Mouse (Mus musculus) neural tube, embryonic 14.5 days (tissue): Measurements from ENCODE around the gene Zdhhc12. TPM values are rescaled to one million over a fixed set of nuclear protein-coding genes. Genes with fewer than 3 reads are reported as not detected.
A peak's percentile ranks its signal among the peaks of the same experiment; 100 is the strongest.
"Not testable (repeated sequence)": the region's sequence is repeated elsewhere in the genome, so short reads cannot be mapped to it uniquely, and the experiment has no call there.

ENCODE experiments used
- ATAC-seq: fragments of 200-750 bp; cut with Nextera tagmentation; 2 replicates; pipeline ENCODE4 v1.8.0; 2017; ENCODE audit warnings: low read depth, mild to moderate bottlenecking, moderate TSS enrichment, moderate library complexity
- H3K27ac ChIP-seq: fragments of 300-500 bp; sonication (generic); 2 replicates; pipeline ENCODE4 v1.5.1; 2014; ENCODE audit warnings: low read depth, mild to moderate bottlenecking, control low read depth, low read length, moderate library complexity, mixed read lengths
- H3K27me3 ChIP-seq: fragments of 300-500 bp; sonication (generic); 2 replicates; pipeline ENCODE4 v1.6.1; 2014; ENCODE audit warnings: low read length; ENCODE audit not compliant: control insufficient read depth, insufficient read depth
- H3K36me3 ChIP-seq: fragments of 300-500 bp; sonication (generic); 2 replicates; pipeline ENCODE4 v1.6.1; 2014; ENCODE audit warnings: low read length, mixed read lengths; ENCODE audit not compliant: control insufficient read depth, insufficient read depth
- H3K4me1 ChIP-seq: fragments of 300-500 bp; sonication (generic); 2 replicates; pipeline ENCODE4 v1.6.1; 2014; ENCODE audit warnings: low read length; ENCODE audit not compliant: control insufficient read depth, insufficient read depth
- H3K4me2 ChIP-seq: fragments of 300-500 bp; sonication (generic); 2 replicates; pipeline ENCODE4 v1.6.1; 2014; ENCODE audit warnings: mild to moderate bottlenecking, low read depth, low read length, control low read depth
- H3K4me3 ChIP-seq: fragments of 300-500 bp; sonication (generic); 2 replicates; pipeline ENCODE4 v1.5.1; 2014; ENCODE audit warnings: low read depth, low read length, control low read depth, mixed read lengths
- H3K9ac ChIP-seq: fragments of 300-500 bp; sonication (generic); replicated peaks from 2 replicates; pipeline ENCODE4 v1.6.1; 2014; ENCODE audit warnings: low read depth, mild to moderate bottlenecking, control low read depth, low read length, mixed read lengths
- H3K9me3 ChIP-seq: fragments of 300-500 bp; sonication (generic); 2 replicates; pipeline ENCODE4 v1.6.1; 2016; ENCODE audit warnings: low read length; ENCODE audit not compliant: control insufficient read depth
- WGBS: fragments of 180-500 bp; shearing (Covaris S2); extraction: QIAGEN DNeasy Blood & Tissue Kit; methylation state at CpG from one replicate; pipeline ENCODE4 v1.1.7; 2014; 5-methylcytosine and 5-hydroxymethylcytosine counted together
- polyA plus RNA-seq: library from polyadenylated mRNA; unstranded; fragments of >200 nt; fragmentation: Nextera tagmentation; extraction: Ambion mirVana; gene quantifications from 2 replicates; pipeline ENCODE4 v1.2.1, GENCODE M21; 2014

The Zdhhc12 gene
- 24.6 and 28.8 TPM in 2 replicates for polyA plus RNA-seq

GRCm38 (mm10) chr2:30093471-30094207, at the start of gene Zdhhc12:
TSS of gene Zdhhc12 (minus strand) at chr2:30093648.
- H3K9ac ChIP-seq, result peak within 1 kb of the TSS; percentile 53
- no peaks in the 10 kb centered on the region for H3K9me3 ChIP-seq
- H3K36me3 ChIP-seq, result peaks cover 4% of the 10 kb centered on the region
- peaks cover 6% of the 10 kb centered on the region; the same call in 1 of the 2 replicates for H3K4me1 ChIP-seq
- peak within 1 kb of the TSS; percentile 47 for H3K4me3 ChIP-seq
- ATAC-seq, result peak; percentile 95
- H3K27ac ChIP-seq, result no peak within 1 kb of the TSS
- peak within 1 kb of the TSS; percentile 61 for H3K4me2 ChIP-seq
- under 1% methylated on average over 50 of the region's 51 CpGs for WGBS
- no peaks in the 10 kb centered on the region for H3K27me3 ChIP-seq

- WGBS, result 89% methylated on average over 4 of the region's 4 CpGs
- ATAC-seq, H3K4me1 ChIP-seq, H3K9me3 ChIP-seq, H3K27ac ChIP-seq, H3K4me3 ChIP-seq, H3K27me3 ChIP-seq, H3K4me2 ChIP-seq, H3K9ac ChIP-seq: not testable (repeated sequence)
- peaks cover 53% of the 10 kb centered on the region for H3K36me3 ChIP-seq
These were observed 46.6 kb upstream of the Zdhhc12 start for GRCm38 (mm10) chr2:30140021-30140420.

GRCm38 (mm10) chr2:30136458-30136857, 43.0 kb upstream of the Zdhhc12 start:
- Histone ChIP-seq H3K27me3 (no peaks in the 10 kb centered on the region), H3K36me3 (peaks cover 25% of the 10 kb centered on the region), H3K4me3 (no peak overlapping the region), H3K9ac (no peak overlapping the region), H3K27ac (no peak overlapping the region), H3K9me3 (no peaks in the 10 kb centered on the region), H3K4me1 (peaks cover 18% of the 10 kb centered on the region), H3K4me2 (no peak overlapping the region)
- no peak for ATAC-seq
- 91% methylated on average over 10 of the region's 10 CpGs for WGBS

- no peak overlapping the region for H3K27ac ChIP-seq
- WGBS, result 45% methylated on average over 10 of the region's 10 CpGs
These were observed 41.6 kb upstream of the Zdhhc12 start for GRCm38 (mm10) chr2:30134928-30135620.

GRCm38 (mm10) chr2:30134378-30134711, 40.9 kb upstream of the Zdhhc12 start:
- H3K9ac ChIP-seq, result peak overlapping the region; percentile 79
- H3K9me3 ChIP-seq, result no peaks in the 10 kb centered on the region
- H3K27ac ChIP-seq, result peak overlapping the region; percentile 70; the same call in 1 of the 2 replicates
- peaks cover 9% of the 10 kb centered on the region; the same call in 1 of the 2 replicates for H3K36me3 ChIP-seq
- H3K27me3 ChIP-seq, result no peaks in the 10 kb centered on the region
- peaks cover 18% of the 10 kb centered on the region for H3K4me1 ChIP-seq
- peak overlapping the region; percentile 96 for H3K4me2 ChIP-seq
- WGBS, result 27% methylated on average over 6 of the region's 6 CpGs
- ATAC-seq, result 0 out of 2 replicates have a peak, but pooled peaks have one; percentile 16
- H3K4me3 ChIP-seq, result peak overlapping the region; percentile 82

More at GRCm38 (mm10) chr2:30134928-30135620, 41.6 kb upstream of the Zdhhc12 start:
- Histone ChIP-seq H3K9me3 (no peaks in the 10 kb centered on the region), H3K27me3 (no peaks in the 10 kb centered on the region), H3K9ac (peak overlapping the region; percentile 79), H3K4me1 (peaks cover 18% of the 10 kb centered on the region), H3K4me3 (peak overlapping the region; percentile 82; the same call in 1 of the 2 replicates), H3K4me2 (peak overlapping the region; percentile 96), H3K36me3 (peaks cover 11% of the 10 kb centered on the region; the same call in 1 of the 2 replicates)
- ATAC-seq, result no peak

- WGBS, result under 1% methylated on average over 46 of the region's 46 CpGs
- ATAC-seq, result peak; percentile 94
- H3K27ac ChIP-seq, result peak within 1 kb of the TSS; percentile 70
These were observed 40.3 kb upstream of the Zdhhc12 start, which contains the start of gene Tbc1d13 for GRCm38 (mm10) chr2:30133613-30134377. TSS of gene Tbc1d13 (plus strand) at chr2:30133746.

GRCm38 (mm10) chr2:30132801-30133612, 39.6 kb upstream of the Zdhhc12 start:
- H3K4me2 ChIP-seq, result peak overlapping the region; percentile 96
- 30% methylated on average over 16 of the region's 16 CpGs for WGBS
- peaks cover 7% of the 10 kb centered on the region; the same call in 1 of the 2 replicates for H3K36me3 ChIP-seq
- H3K4me3 ChIP-seq, result peak overlapping the region; percentile 82
- no peaks in the 10 kb centered on the region for H3K27me3 ChIP-seq
- no peaks in the 10 kb centered on the region for H3K9me3 ChIP-seq
- H3K9ac ChIP-seq, result peak overlapping the region; percentile 79
- peak overlapping the region; percentile 69 for H3K27ac ChIP-seq
- no peak for ATAC-seq
- peaks cover 18% of the 10 kb centered on the region for H3K4me1 ChIP-seq

More at GRCm38 (mm10) chr2:30133613-30134377, 40.3 kb upstream of the Zdhhc12 start, which contains the start of gene Tbc1d13:
- Histone ChIP-seq H3K9ac (peak within 1 kb of the TSS; percentile 79), H3K27me3 (no peaks in the 10 kb centered on the region), H3K4me2 (peak within 1 kb of the TSS; percentile 96), H3K36me3 (peaks cover 9% of the 10 kb centered on the region; the same call in 1 of the 2 replicates), H3K9me3 (no peaks in the 10 kb centered on the region), H3K4me1 (peaks cover 18% of the 10 kb centered on the region), H3K4me3 (peak within 1 kb of the TSS; percentile 82)

- 64% methylated on average over 5 of the region's 5 CpGs for WGBS
These were observed 37.8 kb upstream of the Zdhhc12 start for GRCm38 (mm10) chr2:30131240-30131639.

More at GRCm38 (mm10) chr2:30131240-30131639, 37.8 kb upstream of the Zdhhc12 start:
- not testable (repeated sequence) for H3K27ac ChIP-seq, H3K9ac ChIP-seq, H3K27me3 ChIP-seq, H3K4me2 ChIP-seq, H3K4me3 ChIP-seq, H3K9me3 ChIP-seq, H3K36me3 ChIP-seq, ATAC-seq
- H3K4me1 ChIP-seq, result peaks cover 18% of the 10 kb centered on the region
